15 mouse cellular contexts compared by ENCODE assay signal in the genomic region with DNA sequence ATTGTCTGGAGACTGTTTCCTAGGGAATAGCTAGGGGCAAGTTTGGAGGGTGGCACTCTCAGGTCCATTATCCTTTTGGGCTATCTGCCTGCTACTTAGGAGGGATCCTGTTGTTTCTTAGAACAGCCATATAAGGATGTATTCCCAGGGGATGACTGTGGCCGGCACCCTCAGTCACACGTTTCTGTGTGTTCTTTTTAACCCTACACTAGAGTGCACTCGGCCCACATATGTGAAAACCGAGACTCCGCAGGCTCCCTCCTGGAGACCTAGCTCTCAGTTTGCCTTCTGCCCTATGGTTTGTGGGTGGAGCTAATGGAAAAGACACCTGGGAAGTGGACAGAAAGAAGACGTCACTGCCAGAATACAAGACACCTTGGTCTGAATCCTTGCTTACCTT. TPM values are rescaled to one million over a fixed set of nuclear protein-coding genes. Genes with fewer than 3 reads are reported as not detected.
"Had no signal": no experiment of that assay in that cellular context is flagged by ENCODE, and none has a peak within 500 bp of the region (broad histone marks: within the 10 kb centered on the region; RNA-seq: fewer than 3 reads in every experiment).

No protein-coding gene starts in this region.

- ATAC-seq: inflammation-experienced regulatory T-cells, adult 6 months had no signal

- H3K4me3 ChIP-seq: liver, embryonic 13.5 days had no signal

- H3K4me1 ChIP-seq: liver, embryonic 13.5 days had no signal

- DNase-seq: kidney, adult 18-20 months; kidney, adult 9 months; kidney, postnatal 14 days; kidney, postnatal 4 days; layer of hippocampus, postnatal 36 days; liver, embryonic 13.5 days; midbrain, embryonic 14.5 days; thymus, adult 18-20 months; thymus, postnatal 4 days had no signal

- H3K27ac ChIP-seq: liver, embryonic 13.5 days; midbrain, embryonic 10.5 days had no signal

- H3K4me2 ChIP-seq: liver, embryonic 13.5 days had no signal

- H3K36me3 ChIP-seq: liver, embryonic 13.5 days; midbrain, embryonic 10.5 days had no signal

- H3K9me3 ChIP-seq: liver, embryonic 13.5 days; megakaryocyte, embryonic 14.5 days; midbrain, embryonic 10.5 days had no signal

- H3K9ac ChIP-seq: liver, embryonic 13.5 days had no signal

RNA-seq across cellular contexts. Expression of gene Chrna1, which starts 11.1 kb away (rescaled TPM):
- total RNA-seq: liver, adult 2 months had no signal
- polyA plus RNA-seq: inflammation-experienced regulatory T-cells, adult 6 months; liver, adult 2 months; small intestine, adult 2 months; spleen, adult 2 months had no signal
